10 mouse cellular contexts compared by ENCODE assay signal in the genomic region with DNA sequence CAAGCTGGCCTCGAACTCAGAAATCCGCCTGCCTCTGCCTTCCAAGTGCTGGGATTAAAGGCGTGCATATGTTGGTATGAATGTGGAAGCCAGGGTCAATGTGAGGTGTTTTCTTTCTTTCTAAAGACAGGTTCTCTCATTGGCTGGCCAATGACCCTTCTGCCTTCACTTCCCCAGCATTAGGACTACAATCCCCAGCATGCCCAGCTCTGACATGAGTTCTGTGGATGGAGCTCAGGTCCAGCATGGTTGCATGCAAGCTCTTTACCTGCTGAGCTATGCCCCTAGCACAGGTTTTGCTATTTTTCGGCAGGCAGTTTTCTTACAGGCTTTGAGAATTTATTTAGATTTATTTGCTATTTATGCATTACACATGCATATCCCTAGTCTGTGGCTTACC. TPM values are rescaled to one million over a fixed set of nuclear protein-coding genes. Genes with fewer than 3 reads are reported as not detected.
A peak's percentile ranks its signal among the peaks of the same experiment; 100 is the strongest.
DNase-seq lines count a peak whose midpoint lies in the region; ATAC-seq and TF ChIP-seq lines count a peak whose summit lies in the region.
"Had no signal": no experiment of that assay in that cellular context is flagged by ENCODE, and none has a peak within 500 bp of the region (broad histone marks: within the 10 kb centered on the region; RNA-seq: fewer than 3 reads in every experiment).

No protein-coding gene starts in this region.

- peaks cover 17% of the 10 kb centered on the region for H3K4me1 ChIP-seq in hindbrain, embryonic 13.5 days (replicated peaks)
- peaks cover 24% of the 10 kb centered on the region for H3K4me1 ChIP-seq in hindbrain, embryonic 10.5 days (replicated peaks)
- H3K4me1 ChIP-seq in ES-E14 (ENCODE audit: control insufficient read depth in 2 of 2, insufficient read depth in 2 of 2, low read length in 2 of 2, poor library complexity in 1 of 2), result peaks cover 0 to 9% of the 10 kb centered on the region in 2 experiments; a peak in 1 of 4 replicates
- peaks cover 18% of the 10 kb centered on the region for H3K4me1 ChIP-seq in midbrain, embryonic 13.5 days (replicated peaks)

- 77% methylated on average over 4 of the region's 4 CpGs for WGBS in hindbrain, embryonic 13.5 days
- 80% methylated on average over 4 of the region's 4 CpGs for WGBS in hindbrain, embryonic 10.5 days
- WGBS in midbrain, embryonic 13.5 days, result 85% methylated on average over 4 of the region's 4 CpGs

- H3K9me3 ChIP-seq in hindbrain, embryonic 13.5 days, result no peaks in the 10 kb centered on the region
- 0 out of 2 replicates have a peak, but pooled peaks cover 4% of the 10 kb centered on the region for H3K9me3 ChIP-seq in hindbrain, embryonic 10.5 days
- H3K9me3 ChIP-seq in ES-E14 (ENCODE audit: control insufficient read depth, insufficient read depth, low read depth, low read length), result no peaks in the 10 kb centered on the region
- no peaks in the 10 kb centered on the region for H3K9me3 ChIP-seq in midbrain, embryonic 13.5 days

- H3K27me3 ChIP-seq in hindbrain, embryonic 13.5 days, result no peaks in the 10 kb centered on the region; the same call in 1 of the 2 replicates
- no peaks in the 10 kb centered on the region for H3K27me3 ChIP-seq in hindbrain, embryonic 10.5 days (ENCODE audit: insufficient read depth, poor library complexity, severe bottlenecking)
- H3K27me3 ChIP-seq in midbrain, embryonic 13.5 days, result no peaks in the 10 kb centered on the region

- H3K27ac ChIP-seq in hindbrain, embryonic 13.5 days, result peak overlapping the region; percentile 89; the same call in 1 of the 2 replicates
- H3K27ac ChIP-seq in hindbrain, embryonic 10.5 days, result no peak overlapping the region
- H3K27ac ChIP-seq in ES-E14 (ENCODE audit: insufficient read depth, low read depth, low read length, poor library complexity, severe bottlenecking), result no peak overlapping the region
- H3K27ac ChIP-seq in midbrain, embryonic 13.5 days, result no peak overlapping the region

- H3K36me3 ChIP-seq in hindbrain, embryonic 13.5 days, result no peaks in the 10 kb centered on the region
- no peaks in the 10 kb centered on the region for H3K36me3 ChIP-seq in hindbrain, embryonic 10.5 days
- peaks cover 11% of the 10 kb centered on the region; the same call in 1 of the 2 replicates for H3K36me3 ChIP-seq in ES-E14 (ENCODE audit: control insufficient read depth, insufficient read depth, low read length, poor library complexity, severe bottlenecking)
- no peaks in the 10 kb centered on the region for H3K36me3 ChIP-seq in midbrain, embryonic 13.5 days

- no peak overlapping the region for H3K9ac ChIP-seq in hindbrain, embryonic 13.5 days
- H3K9ac ChIP-seq in ES-E14 (ENCODE audit: insufficient read depth, low read depth, low read length, poor library complexity, severe bottlenecking), result no peak overlapping the region
- H3K9ac ChIP-seq in midbrain, embryonic 13.5 days (replicated peaks), result peak overlapping the region; percentile 70; the same call in 1 of the 2 replicates

- H3K4me3 ChIP-seq in hindbrain, embryonic 13.5 days, result peak overlapping the region; percentile 73; the same call in 1 of the 2 replicates
- H3K4me3 ChIP-seq in hindbrain, embryonic 10.5 days, result no peak overlapping the region
- no peak overlapping the region for H3K4me3 ChIP-seq in ES-E14 (ENCODE audit: insufficient read depth in 1 of 2, low read depth in 1 of 2, low read length in 2 of 2, poor library complexity in 1 of 2, severe bottlenecking in 1 of 2)
- H3K4me3 ChIP-seq in midbrain, embryonic 13.5 days (replicated peaks), result peak overlapping the region; percentile 79; the same call in 1 of the 2 replicates

- DNase-seq in hindbrain, embryonic 10.5 days (ENCODE audit: low spot score), result no peak
- DNase-seq in ES-E14 (ENCODE audit: low read depth, low spot score), result no peak
- peak; percentile 52 to 69 for DNase-seq in cerebellum, postnatal 25 days
- no peak for DNase-seq in spleen, postnatal 4 days (ENCODE audit: low spot score in 2 of 2)
- DNase-seq in heart, adult 9 months (ENCODE audit: low spot score in 2 of 2), result no peak
- DNase-seq: kidney, postnatal 10 days had no signal

- peak overlapping the region; percentile 76 for H3K4me2 ChIP-seq in hindbrain, embryonic 13.5 days
- peak overlapping the region; percentile 79 for H3K4me2 ChIP-seq in midbrain, embryonic 13.5 days (replicated peaks)

- no peak for ATAC-seq in hindbrain, embryonic 13.5 days (ENCODE audit: low FRiP score)
- ATAC-seq in midbrain, embryonic 13.5 days, result no peak

- in situ Hi-C loops in ES-E14 (cut with MboI; ENCODE audit: low sequenced_read_pairs in 2 of 2, unreplicated experiment in 2 of 2), result no loop called here

TF ChIP-seq in ES-E14, 5 proteins besides CTCF, POLR2A, EP300 and RAD21:
- TF ChIP-seq ZNF384 (IDR thresholded peaks at IDR 0.05; ENCODE audit: low read depth, low read length) (no peak), HCFC1 (IDR thresholded peaks at IDR 0.05; ENCODE audit: borderline replicate concordance, insufficient read depth, low read length) (peak; percentile 89), MAFK (IDR thresholded peaks at IDR 0.05; ENCODE audit: insufficient read depth, low read depth, low read length) (no peak), ZC3H11A (IDR thresholded peaks at IDR 0.05; ENCODE audit: borderline replicate concordance, low read depth, low read length) (no peak)

RNA-seq across cellular contexts. Expression of a gene that starts 15.0 kb away (rescaled TPM):
- 2.1 and 2.4 TPM in 2 replicates for polyA plus RNA-seq in hindbrain, embryonic 13.5 days (2015; fragmentation: Nextera tagmentation; extraction: Ambion mirVana)
- polyA plus RNA-seq in hindbrain, embryonic 10.5 days (2016; fragmentation: Nextera tagmentation; extraction: Ambion mirVana), result 3.5 and 4.4 TPM in 2 replicates
- 1.3 and 1.8 TPM in 2 replicates for total RNA-seq in ES-E14 (2012; rRNA removed)
- polyA plus RNA-seq in midbrain, embryonic 13.5 days (2015; fragmentation: Nextera tagmentation; extraction: Ambion mirVana), result 1.1 and 1.6 TPM in 2 replicates

RNA-seq across cellular contexts. Expression of a gene that starts 20.3 kb away (rescaled TPM):
- polyA plus RNA-seq in hindbrain, embryonic 13.5 days (2015; fragmentation: Nextera tagmentation; extraction: Ambion mirVana), result 4.1 and 4.8 TPM in 2 replicates
- polyA plus RNA-seq in hindbrain, embryonic 10.5 days (2016; fragmentation: Nextera tagmentation; extraction: Ambion mirVana), result 7.9 and 8.4 TPM in 2 replicates
- total RNA-seq in ES-E14 (2012; rRNA removed), result 9.0 and 9.2 TPM in 2 replicates
- 2.7 and 3.8 TPM in 2 replicates for polyA plus RNA-seq in midbrain, embryonic 13.5 days (2015; fragmentation: Nextera tagmentation; extraction: Ambion mirVana)

RNA-seq across cellular contexts. Expression of a gene that starts 33.0 kb away (rescaled TPM):
- 0.39 TPM in 1 of 2 replicates, not detected in the other for polyA plus RNA-seq in hindbrain, embryonic 13.5 days (2015; fragmentation: Nextera tagmentation; extraction: Ambion mirVana)
- 0.42 and 0.86 TPM in 2 replicates for polyA plus RNA-seq in hindbrain, embryonic 10.5 days (2016; fragmentation: Nextera tagmentation; extraction: Ambion mirVana)
- 1.8 and 2.6 TPM in 2 replicates for total RNA-seq in ES-E14 (2012; rRNA removed)
- not detected in 2 replicates for polyA plus RNA-seq in midbrain, embryonic 13.5 days (2015; fragmentation: Nextera tagmentation; extraction: Ambion mirVana)

RNA-seq across cellular contexts. Expression of a gene that starts 57.4 kb away (rescaled TPM):
- polyA plus RNA-seq in hindbrain, embryonic 13.5 days (2015; fragmentation: Nextera tagmentation; extraction: Ambion mirVana), result not detected in 2 replicates
- polyA plus RNA-seq in hindbrain, embryonic 10.5 days (2016; fragmentation: Nextera tagmentation; extraction: Ambion mirVana), result 0.14 and 0.39 TPM in 2 replicates
- 1.5 and 2.3 TPM in 2 replicates for total RNA-seq in ES-E14 (2012; rRNA removed)
- not detected in 2 replicates for polyA plus RNA-seq in midbrain, embryonic 13.5 days (2015; fragmentation: Nextera tagmentation; extraction: Ambion mirVana)
- total RNA-seq: heart, adult 8-10 months; left cerebral cortex, postnatal 14 days had no signal

Comparison
In these comparisons a context has a peak if more than half of its experiments do, and no peak if none do; other contexts are left out.
1. H3K4me3 ChIP-seq: peak in hindbrain, embryonic 13.5 days (single experiment) and midbrain, embryonic 13.5 days (single experiment); none in hindbrain, embryonic 10.5 days (single experiment) and ES-E14 (0 of 2).
2. DNase-seq: peak in cerebellum, postnatal 25 days (2 of 2); none in hindbrain, embryonic 10.5 days (single experiment), ES-E14 (single experiment), spleen, postnatal 4 days (0 of 2) and heart, adult 9 months (0 of 2).